Mouse (Mus musculus) heart, adult 11 months (tissue): ENCODE results near the gene H2-Ke6.
A peak's percentile ranks its signal among the peaks of the same experiment; 100 is the strongest.
"Not testable (repeated sequence)": the region's sequence is repeated elsewhere in the genome, so short reads cannot be mapped to it uniquely, and the experiment has no call there.

ENCODE experiments used
- DNase-seq: peaks from one replicate; pipeline ENCODE4 v3.0.0; 2022

The H2-Ke6 gene

DNA sequence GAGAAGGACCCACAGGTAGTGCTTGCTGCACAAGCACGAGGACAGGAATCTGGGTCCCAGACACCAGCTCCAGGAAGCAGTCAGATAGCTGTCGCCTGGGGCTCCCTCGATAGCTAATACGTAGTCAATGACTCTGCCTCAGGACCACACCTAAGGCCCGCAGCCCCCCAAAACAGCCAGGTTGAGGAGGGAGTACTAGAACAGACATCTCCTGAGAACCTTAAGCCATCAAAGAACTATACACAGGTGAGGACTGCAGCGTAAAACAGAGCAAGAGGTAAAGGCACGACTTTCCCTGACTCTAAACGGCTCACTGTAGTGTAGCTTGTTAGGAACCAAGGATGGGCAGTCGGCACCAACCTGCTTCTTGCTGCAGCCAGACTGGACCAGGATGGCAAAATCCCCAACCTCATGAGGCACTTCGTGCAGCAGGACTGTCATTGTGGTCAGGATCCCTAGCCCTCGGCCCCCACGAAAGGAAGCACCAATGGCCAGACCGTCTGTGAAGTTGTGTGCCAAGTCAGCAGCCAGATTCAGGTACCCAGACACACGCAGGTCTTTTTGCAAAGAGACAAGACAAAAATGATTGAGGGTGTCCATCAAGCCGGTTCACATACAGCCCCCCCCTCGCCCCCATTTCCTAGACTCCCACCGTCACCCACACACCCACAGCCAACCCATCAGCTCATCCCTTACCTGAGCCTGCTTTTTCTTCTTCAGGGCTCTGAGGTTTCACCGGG is 1.5 kb upstream of the H2-Ke6 start:
- DNase-seq = peak; percentile 93

- peak; percentile 95 for DNase-seq
Observed at GRCm38 (mm10) chr17:34028501-34029149, 765 bp upstream of the H2-Ke6 start.

DNA sequence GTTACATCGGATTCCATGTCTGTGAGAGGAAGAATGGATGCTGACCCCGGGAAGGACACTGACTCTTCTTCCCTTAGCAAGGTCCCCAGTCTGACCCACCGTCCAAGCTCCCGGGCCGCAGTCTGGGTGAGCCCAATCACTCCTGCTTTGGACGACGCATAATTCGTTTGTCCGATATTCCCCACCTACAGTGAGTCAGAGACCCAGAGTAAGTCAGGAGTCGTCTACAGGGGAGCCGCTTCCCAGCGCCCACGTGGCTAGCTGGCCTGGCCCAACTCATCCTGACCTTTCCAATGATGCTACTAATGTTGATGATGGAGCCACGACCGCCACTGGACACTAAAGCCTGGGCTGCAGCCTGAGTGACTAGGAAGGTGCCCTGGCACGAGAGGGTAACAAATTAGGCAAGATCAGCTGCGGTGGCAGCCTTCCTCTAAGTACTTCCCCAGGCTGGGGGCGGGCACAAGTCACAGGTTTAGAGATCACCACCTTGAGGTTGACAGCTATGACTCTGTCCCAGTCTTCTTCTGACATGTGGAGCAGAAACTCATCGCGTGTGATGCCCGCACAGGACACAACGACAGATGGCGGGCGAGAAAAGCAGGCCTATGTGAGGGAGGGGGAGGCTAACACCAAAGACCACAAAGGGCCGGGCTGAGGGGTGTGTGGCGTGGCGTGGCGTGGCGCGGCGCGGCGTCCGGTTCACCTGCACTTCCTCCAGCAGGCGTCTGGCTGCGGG is 774 bp downstream of the H2-Ke6 start:
- peak; percentile 94 for DNase-seq

DNA sequence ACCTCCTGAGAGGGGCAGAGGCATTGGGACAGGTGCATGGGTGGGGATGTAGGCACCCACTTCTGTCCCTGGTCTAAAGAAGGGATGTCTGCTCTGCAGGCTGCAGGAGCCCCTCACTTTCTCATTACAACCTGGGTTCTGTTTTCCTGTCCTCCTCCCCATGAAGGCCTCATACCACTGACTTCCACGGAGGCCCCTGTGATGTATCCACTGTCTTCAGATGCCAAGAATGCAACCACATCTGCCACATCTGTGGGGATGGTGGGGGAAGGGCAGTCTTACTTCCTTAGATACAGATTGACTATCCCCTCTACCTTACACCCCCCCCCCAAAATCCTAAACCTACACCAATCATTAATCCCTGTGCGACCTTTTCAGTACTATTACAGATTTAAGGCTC is 1.6 kb downstream of the H2-Ke6 start:
- DNase-seq = peak; percentile 87

GRCm38 (mm10) chr17:34025756-34026151 is 2.1 kb downstream of the H2-Ke6 start:
- DNase-seq = peak; percentile 94

DNA sequence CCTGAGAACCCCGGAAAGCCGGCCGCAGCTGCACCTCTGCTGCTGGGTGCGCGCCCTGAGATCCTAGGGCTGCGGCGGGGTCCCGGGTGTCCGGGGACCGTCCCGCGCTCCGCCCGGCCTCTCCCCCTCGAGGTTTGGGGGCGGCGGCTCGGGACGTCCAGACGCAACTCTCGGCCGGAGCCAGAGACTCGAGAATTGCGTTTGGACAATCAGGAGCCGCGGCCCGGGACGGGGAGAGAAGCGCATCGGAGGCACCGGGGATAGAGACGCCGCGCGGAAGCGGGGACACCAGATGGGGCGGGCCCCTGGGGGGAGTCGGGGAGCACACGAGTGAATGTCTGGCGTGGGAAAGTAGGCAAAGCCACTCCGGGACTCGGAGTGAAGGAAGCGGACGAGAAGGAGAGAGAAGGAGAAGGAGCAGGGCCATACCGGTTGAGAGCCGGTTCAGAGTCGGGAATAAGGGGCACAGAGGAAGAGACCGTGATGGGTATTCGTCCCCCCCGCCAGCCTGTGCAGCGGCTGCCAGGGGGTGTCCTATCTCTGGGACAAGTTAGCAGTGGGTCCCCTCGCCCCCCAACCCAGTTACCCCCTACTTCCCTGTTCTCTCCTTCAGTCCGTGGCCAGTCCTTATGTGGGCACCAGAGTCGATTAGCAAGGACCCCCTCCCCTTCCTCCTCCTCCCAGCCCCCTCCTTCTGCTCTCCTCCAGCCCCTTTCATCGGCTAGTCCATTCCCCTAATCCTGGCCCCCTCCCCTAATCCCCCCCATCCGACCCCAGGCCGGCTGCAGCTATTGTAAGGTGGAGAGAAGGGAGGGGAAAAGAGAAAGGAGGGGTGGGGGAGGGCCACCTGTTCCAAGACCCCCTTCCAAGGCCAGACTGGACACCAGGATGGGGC is 2.8 kb downstream of the H2-Ke6 start:
- DNase-seq = peak; percentile 92

GRCm38 (mm10) chr17:34024317-34024821 is 3.5 kb downstream of the H2-Ke6 start, which contains the start of gene Ring1:
Gene Ring1 (minus strand): TSS chr17:34024680.
- DNase-seq = peak; percentile 99

DNA sequence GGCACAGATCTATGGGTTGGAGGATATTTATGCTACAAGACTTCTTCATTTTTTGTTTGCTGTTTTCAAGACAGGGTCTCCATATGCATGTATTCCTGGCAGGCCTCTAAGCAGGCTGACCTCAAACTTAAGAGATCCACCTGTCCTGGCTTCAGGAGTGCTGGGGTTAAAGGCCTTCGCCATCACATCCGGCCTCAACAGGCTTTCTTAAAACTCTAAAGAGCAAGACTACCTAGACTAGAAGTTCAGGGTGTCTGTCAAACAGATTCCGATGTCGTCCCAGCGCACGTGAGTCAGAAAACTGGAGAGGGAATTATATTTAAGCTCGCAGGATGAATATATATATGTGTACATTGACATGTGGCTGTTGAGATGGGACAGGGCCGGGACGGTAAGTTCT is 4.2 kb downstream of the H2-Ke6 start:
- peak; percentile 84 for DNase-seq

DNA sequence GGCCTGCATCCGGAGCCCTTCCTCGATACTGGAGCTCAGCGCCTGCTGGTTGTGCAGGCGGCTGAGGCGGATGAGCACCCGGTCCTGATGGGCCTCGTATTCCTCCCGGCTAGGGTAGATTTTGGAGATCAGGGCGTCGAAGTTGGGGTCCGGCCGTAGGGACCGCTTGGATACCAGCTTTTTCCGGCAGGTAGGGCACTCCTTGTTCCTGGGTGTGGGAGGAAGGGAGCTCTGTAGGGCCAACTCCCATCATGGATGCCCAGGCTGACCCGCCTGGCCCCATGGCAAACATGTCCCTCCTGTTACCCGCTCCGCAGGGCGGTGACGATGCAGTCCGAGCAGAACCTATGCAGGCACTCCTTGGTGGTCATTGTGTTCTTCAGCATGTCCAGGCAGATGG is 4.9 kb downstream of the H2-Ke6 start:
- peak; percentile 95 for DNase-seq

- peak; percentile 90 for DNase-seq
Observed at GRCm38 (mm10) chr17:34022414-34022783, 5.5 kb downstream of the H2-Ke6 start.

GRCm38 (mm10) chr17:34021539-34022413 is 6.1 kb downstream of the H2-Ke6 start:
- DNase-seq = peak; percentile 91

- peak; percentile 77 for DNase-seq
Observed at GRCm38 (mm10) chr17:34013436-34013835, 14.4 kb downstream of the H2-Ke6 start.

- DNase-seq = peak; percentile 61
Observed at GRCm38 (mm10) chr17:34010156-34010555, 17.7 kb downstream of the H2-Ke6 start.

DNA sequence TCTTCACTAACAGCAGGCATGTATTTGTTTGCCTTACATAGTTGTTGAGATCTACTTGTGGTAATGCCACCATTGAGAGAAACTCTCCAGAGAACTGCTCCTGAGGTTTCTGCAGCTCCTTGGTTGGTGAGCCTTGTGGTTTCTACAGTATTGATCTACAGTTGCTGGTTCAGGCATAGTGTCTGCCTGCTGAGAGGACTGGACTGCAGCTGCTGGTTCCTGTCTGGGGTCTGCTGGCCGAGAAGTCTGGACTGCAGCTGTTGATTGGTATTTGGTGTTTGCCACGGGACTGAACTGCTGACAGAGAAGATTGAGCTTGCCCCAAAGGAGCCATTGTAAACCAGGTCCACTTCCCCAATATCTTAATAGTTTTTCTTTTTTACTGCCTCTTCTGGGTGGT is 21.3 kb downstream of the H2-Ke6 start:
- DNase-seq = no peak

DNA sequence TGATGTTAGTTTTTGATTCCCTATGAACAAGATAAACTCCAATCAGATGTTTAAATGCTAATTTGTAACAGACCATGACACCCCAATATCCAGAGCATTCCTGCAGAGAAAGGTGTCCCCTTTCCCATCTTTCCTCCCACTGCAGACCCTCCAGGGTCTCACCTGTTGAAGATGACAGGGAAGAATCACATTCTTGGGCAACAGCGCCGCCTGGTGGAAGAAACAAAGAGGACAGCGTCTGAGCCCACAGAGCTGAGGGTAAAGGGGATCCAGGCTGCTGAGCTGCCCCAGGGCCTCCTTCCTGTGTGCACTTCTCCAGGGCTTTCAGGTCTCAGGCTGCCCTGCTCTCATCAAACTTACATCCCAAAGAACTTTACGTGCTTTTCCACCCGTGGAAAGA is 24.4 kb downstream of the H2-Ke6 start:
- DNase-seq = no peak

DNA sequence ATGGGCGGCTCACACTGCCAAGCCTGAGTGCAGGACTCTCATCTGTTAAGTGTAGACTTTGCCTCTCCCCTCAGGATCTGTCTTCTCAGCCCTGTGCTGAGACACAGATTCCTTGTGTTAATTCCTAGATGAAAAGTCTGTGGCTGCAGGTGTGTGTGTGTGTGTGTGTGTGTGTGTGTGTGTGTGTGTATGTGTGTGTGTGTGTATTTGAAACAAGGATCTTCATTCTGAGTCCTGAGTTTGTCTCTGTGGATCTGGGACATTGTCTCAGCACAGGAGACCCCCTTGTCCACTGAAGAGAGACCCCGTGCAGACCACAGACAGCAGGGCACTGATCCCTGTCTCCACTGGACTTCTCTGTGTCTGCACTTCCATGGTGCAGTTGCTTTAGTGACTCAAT is 27.1 kb downstream of the H2-Ke6 start:
- DNase-seq = not testable (repeated sequence)

DNA sequence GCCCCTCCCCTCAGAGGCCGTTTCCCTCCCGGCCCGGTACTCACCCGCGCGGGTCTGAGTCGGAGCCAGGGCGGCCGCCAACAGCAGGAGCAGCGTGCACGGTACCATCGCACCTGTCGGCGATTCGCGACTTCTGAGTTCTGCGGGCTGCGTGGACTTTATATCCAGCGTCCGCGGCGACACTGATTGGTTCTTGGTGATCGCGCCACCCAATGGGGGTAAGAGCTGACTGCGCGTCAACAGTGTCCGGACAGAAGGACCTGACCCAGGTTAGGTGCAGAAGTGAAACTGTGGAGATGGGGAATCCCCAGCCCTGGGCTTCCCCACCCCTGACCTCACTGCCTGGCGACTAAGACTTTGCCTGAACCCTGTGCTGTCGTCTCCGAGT is 27.7 kb downstream of the H2-Ke6 start, which contains the start of gene H2-K1:
Gene H2-K1 (minus strand): TSS at position 198 of the 388 bp plus-strand sequence.
- peak; percentile 100 for DNase-seq

GRCm38 (mm10) chr17:33999341-34000149 is 28.3 kb downstream of the H2-Ke6 start:
- peak; percentile 97 for DNase-seq

GRCm38 (mm10) chr17:33998697-33999096 is 29.2 kb downstream of the H2-Ke6 start:
- peak; percentile 88 for DNase-seq

DNA sequence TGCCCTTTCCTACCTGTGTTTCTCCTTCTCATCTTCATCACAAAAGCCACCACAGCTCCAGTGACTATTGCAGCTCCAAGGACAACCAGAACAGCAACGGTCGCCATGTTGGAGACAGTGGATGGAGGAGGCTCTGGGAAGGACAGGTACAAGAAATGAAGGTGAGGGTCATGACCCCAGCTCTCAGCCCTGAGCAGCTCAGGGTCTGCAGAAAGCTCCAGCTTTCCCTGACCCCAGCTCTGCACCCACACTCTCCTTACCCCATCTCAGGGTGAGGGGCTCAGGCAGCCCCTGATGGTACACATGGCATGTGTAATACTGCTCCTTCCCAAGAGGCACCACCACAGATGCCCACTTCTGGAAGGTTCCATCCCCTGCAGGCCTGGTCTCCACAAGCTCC is 30.8 kb downstream of the H2-Ke6 start:
- DNase-seq = peak; percentile 88
